Mouse (Mus musculus) CD4-positive, CD25-positive, alpha-beta regulatory T cell, adult 2 months (primary cell): ENCODE results near the gene Mre11a.

Source experiments
- DNase-seq: peaks from one replicate; pipeline ENCODE4 v3.0.0-alpha.2; 2012; ENCODE audit warnings: low read depth, low spot score

Gene Mre11a

GRCm38 (mm10) chr9:14784039-14785002, at the start of gene Mre11a, which contains the start of gene Ankrd49:
Mre11a (plus strand) TSS chr9:14784654.
Ankrd49 (minus strand) TSS chr9:14784856.
- peak; percentile 96 for DNase-seq

- DNase-seq, result no peak
Measured at GRCm38 (mm10) chr9:14739498-14740150, 44.8 kb upstream of the Mre11a start.

GRCm38 (mm10) chr9:14740151-14740924, 44.1 kb upstream of the Mre11a start, which contains the start of gene Piwil4:
Piwil4 (minus strand) TSS chr9:14740733.
- no peak for DNase-seq

GRCm38 (mm10) chr9:14750901-14751502, 33.5 kb upstream of the Mre11a start:
- no peak for DNase-seq

GRCm38 (mm10) chr9:14751503-14752000, 32.9 kb upstream of the Mre11a start:
- peak; percentile 24 for DNase-seq

GRCm38 (mm10) chr9:14752001-14752522, 32.4 kb upstream of the Mre11a start, which contains the start of gene Fut4:
Fut4 (minus strand) TSS chr9:14752393.
- DNase-seq, result peak; percentile 28

- DNase-seq, result no peak
Measured at GRCm38 (mm10) chr9:14753947-14754346, 30.5 kb upstream of the Mre11a start.

- DNase-seq, result no peak
Measured at GRCm38 (mm10) chr9:14754469-14754868, 30.0 kb upstream of the Mre11a start.

GRCm38 (mm10) chr9:14758590-14758989, 25.9 kb upstream of the Mre11a start:
- DNase-seq, result no peak

GRCm38 (mm10) chr9:14759261-14759660, 25.2 kb upstream of the Mre11a start:
- no peak for DNase-seq

GRCm38 (mm10) chr9:14764765-14765164, 19.7 kb upstream of the Mre11a start:
- DNase-seq, result peak; percentile 65

GRCm38 (mm10) chr9:14769811-14770210, 14.6 kb upstream of the Mre11a start:
- no peak for DNase-seq

- DNase-seq, result no peak
Measured at GRCm38 (mm10) chr9:14770803-14771471, 13.5 kb upstream of the Mre11a start, which contains the start of gene 1700012B09Rik. 1700012B09Rik (minus strand) TSS chr9:14771030.

GRCm38 (mm10) chr9:14772074-14772473, 12.4 kb upstream of the Mre11a start:
- no peak for DNase-seq

- peak; percentile 63 for DNase-seq
Measured at GRCm38 (mm10) chr9:14773813-14774212, 10.6 kb upstream of the Mre11a start.

GRCm38 (mm10) chr9:14778341-14778740, 6.1 kb upstream of the Mre11a start:
- no peak for DNase-seq

- no peak for DNase-seq
Measured at GRCm38 (mm10) chr9:14787356-14787755, 2.9 kb downstream of the Mre11a start.

GRCm38 (mm10) chr9:14805714-14806113, 21.3 kb downstream of the Mre11a start:
- no peak for DNase-seq

- no peak for DNase-seq
Measured at GRCm38 (mm10) chr9:14806786-14807185, 22.3 kb downstream of the Mre11a start.

- no peak for DNase-seq
Measured at GRCm38 (mm10) chr9:14810111-14810510, 25.7 kb downstream of the Mre11a start.
